Mouse (Mus musculus): ENCODE measurements around the gene Btbd35f18. TPM values are rescaled to one million over a fixed set of nuclear protein-coding genes. Genes with fewer than 3 reads are reported as not detected.
"Not testable (repeated sequence)": the region's sequence is repeated elsewhere in the genome, so short reads cannot be mapped to it uniquely, and the experiment has no call there.

Btbd35f18 gene
- polyA plus RNA-seq (2012; rRNA removed) (not detected in 2 replicates), polyA plus RNA-seq (2014; fragmentation: Nextera tagmentation; extraction: Ambion mirVana) (not detected in 2 replicates)

- DNase-seq (ENCODE audit: low spot score); H3K27ac ChIP-seq (replicated peaks; ENCODE audit: low read depth, low read length); H3K9me3 ChIP-seq (ENCODE audit: control insufficient read depth, low read length); ATAC-seq (ENCODE audit: low FRiP score, low read depth); H3K4me2 ChIP-seq (replicated peaks; ENCODE audit: low read depth, low read length, severe bottlenecking); H3K9ac ChIP-seq (ENCODE audit: low read depth, low read length, severe bottlenecking); H3K4me3 ChIP-seq (replicated peaks; ENCODE audit: low read length); H3K4me1 ChIP-seq (ENCODE audit: control insufficient read depth, insufficient read depth, low read length); H3K27me3 ChIP-seq (ENCODE audit: control insufficient read depth, insufficient read depth, low read length); H3K36me3 ChIP-seq (ENCODE audit: control insufficient read depth, insufficient read depth, low read length): not testable (repeated sequence)
- no CpG with 5 or more reads among the region's 3 CpGs for WGBS
These were observed at the start of gene Btbd35f18 for GRCm38 (mm10) chrX:3699933-3700332. Gene Btbd35f18 (plus strand): TSS chrX:3700233.

Other genes starting within 250 kb of the Btbd35f18 start
- gene Btbd35f10, start 52.7 kb downstream of the Btbd35f18 start, polyA plus RNA-seq (2012; rRNA removed) = not detected in 2 replicates
- not detected in 2 replicates for gene Btbd35f10, start 52.7 kb downstream of the Btbd35f18 start, polyA plus RNA-seq (2014; fragmentation: Nextera tagmentation; extraction: Ambion mirVana)